Mouse (Mus musculus): ENCODE measurements around the gene Spata3.
"Not testable (repeated sequence)": the region's sequence is repeated elsewhere in the genome, so short reads cannot be mapped to it uniquely, and the experiment has no call there.

The Spata3 gene

DNA sequence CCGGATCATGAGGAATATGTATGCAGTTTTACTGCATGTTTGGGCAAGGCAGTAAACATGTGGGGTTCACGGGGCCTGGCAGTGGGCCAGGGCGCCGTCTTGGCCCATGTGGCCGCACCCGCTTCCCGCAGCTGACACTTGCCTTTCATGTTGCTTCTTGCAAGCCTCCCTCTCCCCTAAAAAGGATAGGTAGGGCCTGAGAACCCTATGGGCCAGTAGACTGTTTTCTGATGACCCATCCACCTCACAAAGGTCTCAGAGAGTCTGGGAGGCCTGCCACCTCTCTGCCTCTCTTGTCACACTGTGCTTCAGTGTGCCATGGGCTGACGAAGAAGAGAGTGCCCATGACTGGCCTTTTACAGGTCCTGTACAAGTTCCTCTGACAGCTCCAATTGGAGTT lies at the start of gene Spata3:
Gene Spata3, plus strand, starts transcription at position 301 of the 400 bp plus-strand sequence.
- no peak for DNase-seq

- no peak for DNase-seq
Measured at GRCm38 (mm10) chr1:85969081-85969480, 47.5 kb upstream of the Spata3 start.

DNA sequence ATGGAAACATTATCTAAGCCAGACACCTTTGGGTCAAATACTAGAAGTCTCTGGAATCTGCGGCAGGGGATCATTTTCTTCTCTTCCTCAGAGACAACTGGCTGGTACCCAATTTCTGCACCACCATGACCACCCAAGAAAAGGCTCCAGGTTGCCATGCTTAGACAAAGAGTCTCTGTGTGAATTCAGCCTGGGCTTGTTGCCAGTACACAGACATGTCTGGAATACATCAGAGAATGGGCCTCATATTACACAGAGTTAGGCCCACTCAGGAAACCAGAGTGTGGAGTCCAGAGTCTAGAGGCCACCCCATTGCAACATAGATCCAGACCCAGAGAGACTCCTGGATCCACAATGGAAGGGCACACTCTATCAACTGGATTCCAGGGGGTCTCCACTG lies 47.1 kb upstream of the Spata3 start:
- no peak for DNase-seq

GRCm38 (mm10) chr1:85971070-85971469 lies 45.5 kb upstream of the Spata3 start:
- no peak for DNase-seq

DNA sequence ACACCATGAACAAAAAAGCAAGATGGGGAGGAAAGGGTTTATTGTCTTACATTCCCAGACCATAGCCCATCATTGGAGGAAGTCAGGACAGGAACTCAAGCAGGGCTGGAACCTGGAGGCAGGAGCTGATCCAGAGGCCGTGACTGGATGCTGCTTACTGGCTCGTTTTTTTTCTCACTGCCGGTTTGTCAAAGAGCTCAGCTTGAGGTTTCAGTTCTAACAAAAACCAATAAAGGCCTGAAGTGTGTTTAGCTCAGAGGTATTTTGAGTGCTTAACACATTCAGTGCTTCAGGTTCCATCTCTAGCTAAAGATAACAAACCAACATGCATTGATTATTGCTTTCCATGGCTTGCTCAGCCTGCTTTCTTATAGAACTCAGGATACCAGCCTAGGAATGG lies 44.3 kb upstream of the Spata3 start:
- no peak for DNase-seq

DNA sequence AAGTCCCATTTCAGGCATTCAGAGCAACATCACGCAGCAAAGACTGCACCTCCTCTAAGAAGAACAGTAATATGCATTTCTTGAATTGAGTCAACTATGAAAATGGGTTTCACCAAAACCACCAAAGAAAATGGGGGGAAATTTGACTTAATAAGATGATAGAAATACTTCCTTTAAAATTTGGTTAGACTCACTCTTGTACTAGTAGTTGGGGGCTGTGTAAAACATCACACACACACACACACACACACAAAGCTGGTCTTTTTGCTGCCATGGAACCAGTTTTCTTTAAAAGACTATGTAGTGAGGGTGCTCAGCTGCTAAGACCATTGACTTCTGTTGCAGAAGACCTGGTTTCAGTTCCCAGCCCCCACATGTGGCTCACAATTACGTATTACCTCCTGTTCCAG lies 43.1 kb upstream of the Spata3 start:
- no peak for DNase-seq

DNA sequence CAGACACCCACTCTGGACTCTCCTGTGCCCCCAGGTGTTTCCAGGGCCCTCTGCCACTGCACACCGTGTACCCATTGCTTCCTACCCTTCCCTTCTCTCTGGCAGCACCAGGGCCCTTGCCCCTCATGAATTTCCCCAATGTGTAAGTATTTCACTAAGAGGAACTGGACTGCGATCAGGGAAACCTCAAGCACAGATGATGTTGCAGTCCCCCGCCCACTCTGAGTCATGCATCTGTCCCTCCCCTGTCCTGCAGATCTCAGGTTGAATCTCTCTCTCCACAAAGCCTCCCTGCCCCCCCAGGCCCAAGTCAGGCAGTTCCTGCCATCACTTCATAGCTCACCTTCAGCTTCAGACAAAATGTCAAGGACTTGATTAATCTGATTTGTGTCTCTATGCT lies 38.9 kb upstream of the Spata3 start:
- no peak for DNase-seq

DNA sequence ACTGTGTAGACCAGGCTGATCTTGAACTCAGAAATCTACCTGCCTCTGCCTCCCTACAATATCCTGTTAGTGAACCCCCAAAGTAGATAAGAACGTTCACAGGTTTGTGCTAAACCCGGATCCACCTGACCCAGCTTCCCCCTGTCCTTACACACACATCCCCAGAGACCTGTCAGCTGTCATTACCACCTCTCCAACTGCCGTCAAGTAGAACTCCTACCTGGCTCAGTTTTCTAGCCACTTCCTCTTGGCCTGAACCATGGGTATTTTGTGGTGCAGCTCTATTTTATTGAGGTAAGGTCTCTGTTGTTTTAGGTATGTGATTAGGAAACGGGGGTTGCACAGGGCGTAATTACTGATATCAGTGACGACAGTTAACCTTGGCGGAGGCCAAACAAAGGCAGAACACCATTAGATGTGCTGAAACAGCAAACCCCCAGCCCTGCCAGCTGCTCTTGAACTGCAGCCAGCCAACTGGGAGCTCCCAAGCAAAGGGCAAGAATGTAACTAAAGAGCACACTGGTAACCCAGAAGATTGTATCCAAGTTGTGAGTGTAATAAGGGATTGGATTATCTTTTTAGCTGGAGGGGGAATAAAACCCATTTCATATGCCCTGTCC lies 34.8 kb upstream of the Spata3 start:
- peak; percentile 49 for DNase-seq

DNA sequence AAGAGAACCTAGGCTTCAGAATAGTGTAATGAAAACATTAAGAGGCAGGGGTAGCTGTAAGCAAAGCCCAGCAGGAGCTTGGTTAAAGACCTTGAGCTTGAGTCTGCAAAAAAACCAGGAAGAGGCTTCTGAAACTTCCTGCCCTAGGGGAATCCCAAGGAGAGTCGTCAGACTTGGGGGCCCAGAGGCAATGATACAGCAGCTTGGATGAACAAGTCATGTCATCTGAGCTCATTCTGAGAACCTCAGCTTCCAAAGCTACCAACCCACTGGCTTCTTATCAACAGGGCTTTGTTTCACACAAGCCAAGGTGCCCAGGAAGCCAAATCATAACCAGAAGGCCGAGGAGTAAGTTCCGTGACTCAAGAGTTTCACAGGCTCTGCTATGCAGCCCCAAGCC lies 30.8 kb upstream of the Spata3 start:
- DNase-seq = no peak

GRCm38 (mm10) chr1:85988351-85988750 lies 28.3 kb upstream of the Spata3 start:
- no peak for DNase-seq

- DNase-seq = not testable (repeated sequence)
Measured at GRCm38 (mm10) chr1:85988882-85989281, 27.7 kb upstream of the Spata3 start.

DNA sequence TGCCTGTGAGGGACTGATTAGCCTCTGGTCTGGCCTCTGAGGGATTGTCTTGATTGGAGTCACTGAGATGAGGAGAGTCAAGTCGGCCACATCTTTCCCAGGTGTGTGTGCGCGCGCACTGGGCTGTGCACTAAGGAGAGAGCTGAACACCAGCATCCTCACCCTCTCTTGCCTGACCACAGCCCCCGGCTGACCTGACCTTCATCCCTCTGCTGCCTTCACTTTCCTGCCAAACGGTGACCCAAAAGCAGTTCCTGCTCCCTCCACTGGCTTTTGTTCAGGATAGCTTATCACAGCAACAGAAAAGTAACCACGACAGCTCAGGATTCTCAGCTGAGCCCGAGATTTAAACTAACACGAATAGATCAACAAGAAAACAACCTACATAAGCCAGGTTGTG lies 24.4 kb upstream of the Spata3 start:
- DNase-seq = no peak

GRCm38 (mm10) chr1:85993541-85993940 lies 23.1 kb upstream of the Spata3 start:
- no peak for DNase-seq

DNA sequence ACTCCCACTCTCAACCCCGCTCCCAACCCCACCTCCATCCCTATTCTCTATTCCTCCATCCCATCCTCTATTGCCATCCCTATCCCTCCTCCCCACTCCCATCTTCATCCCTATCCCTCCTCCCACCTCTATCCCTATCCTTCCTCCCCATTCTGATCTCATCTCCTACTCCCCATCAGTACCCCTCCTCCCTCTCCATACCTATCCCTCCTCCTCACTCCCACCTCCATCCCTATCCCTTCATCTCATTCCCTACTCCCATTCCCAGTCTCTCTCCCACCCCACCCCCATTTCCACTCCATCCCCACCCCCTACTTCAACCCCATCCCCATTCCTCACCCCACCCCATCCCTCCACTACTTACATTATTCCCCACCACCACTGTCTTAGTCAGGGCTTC lies 19.4 kb upstream of the Spata3 start:
- no peak for DNase-seq

- DNase-seq = no peak
Measured at GRCm38 (mm10) chr1:85998012-85998411, 18.6 kb upstream of the Spata3 start.

GRCm38 (mm10) chr1:85999853-86000570 lies 16.6 kb upstream of the Spata3 start:
- peak; percentile 12 for DNase-seq

DNA sequence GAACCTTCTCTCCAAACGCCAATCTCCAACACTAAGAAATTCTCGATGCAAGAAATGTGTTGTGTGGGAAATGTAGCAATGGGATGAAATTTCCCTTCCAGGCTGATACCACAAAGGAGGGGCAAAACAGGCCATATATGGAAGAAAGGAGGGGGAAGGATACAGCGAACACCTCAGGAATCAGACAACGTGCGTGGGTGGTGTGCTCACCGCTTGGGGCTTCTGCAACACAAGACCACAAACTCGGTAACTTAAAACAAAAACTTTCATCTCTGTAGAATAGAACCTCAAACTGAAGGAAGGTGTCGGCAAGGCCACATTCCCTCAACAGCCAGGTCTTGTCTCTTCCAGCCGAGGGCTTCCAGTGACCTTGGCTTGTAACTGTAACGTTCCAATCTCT lies 11.1 kb upstream of the Spata3 start:
- no peak for DNase-seq

- DNase-seq = no peak
Measured at GRCm38 (mm10) chr1:86006040-86006439, 10.6 kb upstream of the Spata3 start.

DNA sequence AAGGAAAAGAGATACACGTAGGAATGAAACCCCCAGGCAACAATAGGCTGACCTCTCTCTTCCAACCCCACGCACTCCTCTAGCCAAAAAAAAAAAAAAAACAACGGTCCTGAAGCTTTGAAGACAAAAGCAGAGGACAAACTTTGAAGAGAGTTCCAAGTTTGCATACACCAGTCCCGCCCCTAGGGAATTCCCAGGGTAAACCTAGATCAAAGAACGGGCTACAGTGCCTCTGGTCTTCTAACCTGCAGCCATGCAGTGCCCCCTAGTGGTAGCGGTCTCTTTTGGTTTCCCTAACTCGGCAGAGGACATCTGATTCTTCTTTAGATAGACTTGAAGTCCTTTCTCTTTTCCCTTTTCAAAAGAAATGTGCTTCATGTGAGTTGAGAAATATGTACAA lies 8.8 kb upstream of the Spata3 start:
- DNase-seq = peak; percentile 69

- not testable (repeated sequence) for DNase-seq
Measured at GRCm38 (mm10) chr1:86015758-86016157, 858 bp upstream of the Spata3 start.

DNA sequence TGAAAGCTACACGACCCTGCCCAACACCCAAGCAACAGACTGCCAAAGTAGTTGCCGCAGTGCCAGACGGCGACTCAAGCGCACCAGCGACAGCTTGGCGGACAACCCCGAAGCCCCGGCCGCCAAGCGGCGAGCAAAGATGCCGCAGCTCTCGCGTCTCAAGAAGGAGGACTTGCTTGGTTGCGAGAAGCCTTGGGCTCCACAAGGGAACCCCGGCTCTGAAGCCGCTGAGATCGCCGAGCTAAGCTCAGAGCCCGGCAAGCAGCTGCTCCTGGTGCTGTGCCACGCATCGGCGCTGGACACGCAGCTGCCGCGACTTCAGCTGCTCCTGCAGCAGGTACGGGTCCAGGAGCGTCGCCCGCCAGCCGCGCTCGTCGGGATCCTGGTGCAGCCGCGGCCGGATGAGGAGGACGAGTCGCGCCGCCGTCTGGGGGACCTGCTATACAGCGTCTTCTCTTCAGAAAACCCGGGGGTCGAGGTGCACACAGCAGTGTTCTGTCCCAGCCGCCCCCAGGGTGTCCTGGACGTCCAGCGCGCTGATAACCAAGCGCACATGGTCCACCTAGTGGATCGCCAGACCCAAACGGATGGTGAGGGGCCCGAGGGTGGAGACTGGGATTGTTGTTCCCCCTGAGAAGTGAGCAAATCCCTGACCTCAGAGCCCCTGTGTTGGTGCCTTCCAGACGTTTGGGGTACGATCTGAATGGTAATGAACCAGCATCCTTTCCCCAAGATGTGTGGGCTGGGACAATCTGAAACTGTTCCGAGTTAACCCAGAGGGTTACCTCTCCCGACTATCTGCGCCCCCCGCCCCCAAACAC lies 1.8 kb downstream of the Spata3 start:
- DNase-seq = no peak

GRCm38 (mm10) chr1:86021365-86021989 lies 4.9 kb downstream of the Spata3 start:
- DNase-seq = no peak

DNA sequence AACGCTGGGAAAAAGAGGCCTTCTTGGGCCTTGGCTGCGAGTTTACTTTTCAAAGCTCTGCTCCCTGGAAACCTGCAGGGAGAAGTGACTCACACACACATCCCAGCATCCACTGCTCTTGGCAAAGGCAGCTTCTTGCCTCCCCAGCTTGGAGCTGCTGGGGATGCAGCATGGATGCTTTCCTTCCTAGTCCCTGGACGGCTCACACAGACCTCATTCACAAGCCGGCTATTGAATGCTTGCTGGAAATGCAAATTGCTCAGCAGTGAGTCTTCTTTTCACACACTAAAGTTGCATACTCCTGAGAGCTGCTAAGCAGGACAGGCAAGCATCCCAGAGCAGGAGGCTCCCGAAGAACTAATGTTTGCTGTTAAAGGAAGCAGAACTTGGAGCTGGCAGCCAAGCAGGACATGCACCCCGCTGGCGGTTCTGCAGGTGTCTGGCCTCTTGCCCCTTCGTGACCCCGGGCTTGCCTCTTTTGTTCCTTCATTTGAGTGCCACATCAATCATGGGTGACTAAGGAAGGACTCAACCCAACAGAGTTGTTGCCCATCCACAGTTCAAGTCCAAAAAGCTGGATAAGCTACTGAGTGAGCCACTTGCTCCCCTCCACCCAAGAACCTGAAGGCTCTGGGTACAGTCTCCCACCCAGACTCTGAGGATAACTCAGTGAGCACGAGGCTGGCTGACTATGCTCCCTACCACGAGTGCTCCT lies 15.8 kb downstream of the Spata3 start:
- no peak for DNase-seq
